Mouse (Mus musculus): ENCODE measurements around the gene Ick. TPM values are rescaled to one million over a fixed set of nuclear protein-coding genes. Genes with fewer than 3 reads are reported as not detected.

The Ick gene
- polyA plus RNA-seq, 1 experiment from 2014 or later = 34.6 TPM

DNA sequence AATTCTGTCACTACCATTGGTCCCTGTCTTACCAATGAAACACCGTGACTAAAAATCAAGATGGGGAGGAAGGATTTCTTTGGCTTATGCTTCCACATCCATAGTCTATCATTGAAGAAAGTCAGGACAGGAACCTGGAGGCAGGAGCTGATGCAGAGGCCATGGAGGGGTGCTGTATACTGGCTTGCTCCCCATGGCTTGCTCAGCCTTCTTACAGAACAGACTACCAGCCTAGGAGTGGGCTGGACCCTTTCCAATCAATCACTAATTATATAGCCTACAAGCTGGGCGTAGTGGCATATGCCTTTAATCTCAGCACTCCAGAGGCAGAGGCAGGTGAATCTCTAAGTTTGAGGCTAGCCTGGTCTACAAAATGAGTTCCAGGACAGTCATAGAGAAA is 101.8 kb downstream of the Ick start:
- Histone ChIP-seq H3K9me3 (ENCODE audit: control insufficient read depth, low read length) (no peaks in the 10 kb centered on the region), H3K9ac (no peak overlapping the region), H3K36me3 (replicated peaks; ENCODE audit: control insufficient read depth, insufficient read depth) (no peaks in the 10 kb centered on the region), H3K4me2 (replicated peaks) (no peak overlapping the region), H3K4me3 (replicated peaks; ENCODE audit: low read length) (no peak overlapping the region), H3K4me1 (replicated peaks; ENCODE audit: control insufficient read depth, insufficient read depth, low read length) (no peaks in the 10 kb centered on the region), H3K27ac (no peak overlapping the region), H3K27me3 (ENCODE audit: control insufficient read depth, insufficient read depth, low read length) (no peaks in the 10 kb centered on the region)
- ATAC-seq (ENCODE audit: low FRiP score) (no peak), DNase-seq (ENCODE audit: low spot score) (no peak)
- 96% methylated on average over 2 of the region's 2 CpGs for WGBS

DNA sequence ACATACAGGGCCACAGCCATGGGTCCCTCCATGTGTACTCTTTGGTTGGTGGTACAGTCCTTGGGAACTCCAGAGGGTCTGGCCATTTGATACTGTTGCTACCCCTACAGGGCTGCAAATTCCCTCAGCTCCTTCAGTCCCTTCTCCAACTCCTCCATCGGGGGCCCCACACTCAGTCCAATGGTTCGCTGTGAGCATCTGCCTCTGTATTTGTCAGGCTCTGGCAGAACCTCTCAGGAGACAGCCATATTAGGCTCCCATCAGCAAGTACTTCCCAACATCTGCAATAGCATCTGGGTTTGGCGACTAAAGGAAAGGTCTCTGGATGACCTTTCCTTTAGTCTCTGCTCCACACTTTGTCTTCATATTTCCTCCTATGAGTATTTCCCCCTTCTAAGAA is 102.5 kb downstream of the Ick start:
- no peak for ATAC-seq (ENCODE audit: low FRiP score)
- 95% methylated on average over 3 of the region's 3 CpGs for WGBS

DNA sequence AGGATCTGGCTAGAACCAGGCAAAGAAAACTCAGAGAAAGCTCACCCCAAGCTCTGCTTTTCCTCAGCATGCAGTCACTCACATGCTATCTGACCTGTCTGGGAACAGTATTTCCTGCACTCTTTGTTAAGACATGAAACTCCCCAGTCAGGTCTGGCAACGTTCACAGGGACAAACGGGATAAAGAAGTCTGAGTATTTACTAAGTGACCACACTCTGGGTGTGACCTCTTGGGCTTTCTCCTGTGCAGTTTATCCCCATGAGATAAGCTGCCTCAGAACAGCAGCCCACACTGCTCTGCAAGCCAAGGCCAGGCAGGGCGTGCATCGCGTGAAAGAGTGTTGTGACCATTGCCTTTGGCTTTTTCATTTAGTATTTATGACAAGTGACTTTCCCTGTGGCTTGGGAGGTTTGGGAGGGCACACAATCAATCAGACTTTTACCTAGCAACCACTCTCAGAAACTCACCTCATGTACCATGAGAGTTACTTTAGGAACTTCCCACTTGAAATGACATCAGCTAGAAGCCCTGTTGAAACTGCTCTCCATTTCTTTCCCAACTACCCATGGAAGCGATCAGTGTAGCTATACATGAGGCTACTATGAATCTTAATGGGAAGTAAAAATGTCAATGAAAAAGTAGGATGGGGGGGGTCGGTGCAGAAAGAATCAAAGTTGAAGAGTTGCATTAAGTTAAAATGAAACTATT is 103.5 kb downstream of the Ick start:
- WGBS = 87% methylated on average over 7 of the region's 7 CpGs
- Histone ChIP-seq H3K4me3 (replicated peaks; ENCODE audit: low read length) (no peak overlapping the region), H3K36me3 (replicated peaks; ENCODE audit: control insufficient read depth, insufficient read depth) (no peaks in the 10 kb centered on the region), H3K27ac (no peak overlapping the region), H3K27me3 (ENCODE audit: control insufficient read depth, insufficient read depth, low read length) (no peaks in the 10 kb centered on the region), H3K9me3 (ENCODE audit: control insufficient read depth, low read length) (no peaks in the 10 kb centered on the region), H3K4me1 (replicated peaks; ENCODE audit: control insufficient read depth, insufficient read depth, low read length) (no peaks in the 10 kb centered on the region), H3K9ac (no peak overlapping the region), H3K4me2 (replicated peaks) (no peak overlapping the region)
- no peak for DNase-seq (ENCODE audit: low spot score)
- no peak for ATAC-seq (ENCODE audit: low FRiP score)

More for the DNA sequence above, 102.5 kb downstream of the Ick start:
- Histone ChIP-seq H3K4me3 (replicated peaks; ENCODE audit: low read length) (no peak overlapping the region), H3K36me3 (replicated peaks; ENCODE audit: control insufficient read depth, insufficient read depth) (no peaks in the 10 kb centered on the region), H3K9me3 (ENCODE audit: control insufficient read depth, low read length) (no peaks in the 10 kb centered on the region), H3K4me2 (replicated peaks) (no peak overlapping the region), H3K27ac (no peak overlapping the region), H3K4me1 (replicated peaks; ENCODE audit: control insufficient read depth, insufficient read depth, low read length) (no peaks in the 10 kb centered on the region), H3K9ac (no peak overlapping the region), H3K27me3 (ENCODE audit: control insufficient read depth, insufficient read depth, low read length) (no peaks in the 10 kb centered on the region)
- DNase-seq (ENCODE audit: low spot score) = no peak

DNA sequence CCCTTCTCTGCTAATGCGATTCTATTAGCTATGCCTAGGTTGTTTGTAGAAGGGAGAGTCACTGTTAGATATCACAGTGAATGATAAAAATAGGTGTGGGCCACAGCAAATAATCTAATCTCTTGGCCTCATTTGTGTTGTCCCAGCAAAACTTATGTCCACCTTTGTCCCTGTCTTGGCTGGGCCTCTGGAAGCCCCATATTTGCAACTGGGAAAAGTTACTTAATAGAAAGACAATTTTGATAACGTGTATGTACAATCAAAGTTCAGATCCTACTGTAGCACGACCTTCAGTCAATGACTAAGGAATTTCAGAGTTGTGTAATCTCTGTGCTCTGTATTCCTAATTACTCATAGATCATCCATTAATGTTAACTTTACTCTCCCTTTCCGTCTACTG is 108.1 kb downstream of the Ick start:
- Histone ChIP-seq H3K9me3 (ENCODE audit: control insufficient read depth, low read length) (no peaks in the 10 kb centered on the region), H3K27me3 (ENCODE audit: control insufficient read depth, insufficient read depth, low read length) (no peaks in the 10 kb centered on the region), H3K4me2 (replicated peaks) (no peak overlapping the region), H3K9ac (no peak overlapping the region), H3K36me3 (replicated peaks; ENCODE audit: control insufficient read depth, insufficient read depth) (no peaks in the 10 kb centered on the region), H3K4me3 (replicated peaks; ENCODE audit: low read length) (no peak overlapping the region), H3K27ac (no peak overlapping the region), H3K4me1 (replicated peaks; ENCODE audit: control insufficient read depth, insufficient read depth, low read length) (no peaks in the 10 kb centered on the region)
- 88% methylated on average over 4 of the region's 4 CpGs for WGBS
- DNase-seq (ENCODE audit: low spot score) (no peak), ATAC-seq (ENCODE audit: low FRiP score) (no peak)

Other genes starting within 250 kb of the Ick start
- 73.5 and 79.3 TPM in 2 replicates for gene Elovl5, start 191.8 kb upstream of the Ick start, polyA plus RNA-seq (2014; fragmentation: Nextera tagmentation; extraction: Ambion mirVana)
- not detected in 2 replicates for gene Gcm1, start 57.3 kb upstream of the Ick start, polyA plus RNA-seq (2014; fragmentation: Nextera tagmentation; extraction: Ambion mirVana)
- 82.1 and 96.8 TPM in 2 replicates for gene Fbxo9, start 127 bp upstream of the Ick start, polyA plus RNA-seq (2014; fragmentation: Nextera tagmentation; extraction: Ambion mirVana)
- 23.6 and 31.3 TPM in 2 replicates for gene Gsta4, start 73.6 kb downstream of the Ick start, polyA plus RNA-seq (2014; fragmentation: Nextera tagmentation; extraction: Ambion mirVana)
- gene Gsta1, start 121.5 kb downstream of the Ick start, polyA plus RNA-seq (2014; fragmentation: Nextera tagmentation; extraction: Ambion mirVana) = not detected in 2 replicates
- not detected in 2 replicates for gene Gm3776, start 147.9 kb downstream of the Ick start, polyA plus RNA-seq (2014; fragmentation: Nextera tagmentation; extraction: Ambion mirVana)
- not detected in 2 replicates for gene Gm10639, start 180.7 kb downstream of the Ick start, polyA plus RNA-seq (2014; fragmentation: Nextera tagmentation; extraction: Ambion mirVana)
- not detected in 2 replicates for gene Omt2a, start 205.6 kb downstream of the Ick start, polyA plus RNA-seq (2014; fragmentation: Nextera tagmentation; extraction: Ambion mirVana)
- gene Omt2b, start 218.4 kb downstream of the Ick start, polyA plus RNA-seq (2014; fragmentation: Nextera tagmentation; extraction: Ambion mirVana) = not detected in 2 replicates
- gene Gsta2, start 246.6 kb downstream of the Ick start, polyA plus RNA-seq (2014; fragmentation: Nextera tagmentation; extraction: Ambion mirVana) = not detected in 2 replicates